Mouse (Mus musculus) small intestine, adult 2 months (tissue): Measurements from ENCODE around the gene Il17rc. TPM values are rescaled to one million over a fixed set of nuclear protein-coding genes. Genes with fewer than 3 reads are reported as not detected.
A peak's percentile ranks its signal among the peaks of the same experiment; 100 is the strongest.

Source experiments
- H3K27ac ChIP-seq: fragments of 200-500 bp; 2 replicates; pipeline ENCODE4 v1.5.1; 2012; ENCODE audit warnings: low read depth, low read length, control low read depth, inconsistent platforms; ENCODE audit not compliant: insufficient read depth
- H3K27me3 ChIP-seq: fragments of 200-500 bp; 2 replicates; pipeline ENCODE4 v1.6.1; 2012; ENCODE audit warnings: mild to moderate bottlenecking, moderate library complexity, low read length, inconsistent platforms; ENCODE audit not compliant: control insufficient read depth, insufficient read depth
- H3K36me3 ChIP-seq: fragments of 200-500 bp; 2 replicates; pipeline ENCODE4 v1.6.1; 2012; ENCODE audit warnings: mild to moderate bottlenecking, low read length, control low read depth, inconsistent platforms; ENCODE audit not compliant: control insufficient read depth, insufficient read depth
- H3K4me1 ChIP-seq: fragments of 200-500 bp; 2 replicates; pipeline ENCODE4 v1.6.1; 2012; ENCODE audit warnings: low read length, inconsistent platforms, mixed read lengths; ENCODE audit not compliant: control insufficient read depth, insufficient read depth, insufficient read length
- H3K4me3 ChIP-seq: fragments of 200-500 bp; 2 replicates; pipeline ENCODE4 v1.5.1; 2012; ENCODE audit warnings: low read depth, mild to moderate bottlenecking, control low read depth, inconsistent platforms, low read length, moderate library complexity
- CTCF ChIP-seq: fragments of 200-500 bp; IDR thresholded peaks from 2 replicates; pipeline ENCODE4 v1.5.1; 2012; ENCODE audit warnings: low read depth, mild to moderate bottlenecking, control low read depth, inconsistent platforms, low read length, moderate library complexity, mixed read lengths; ENCODE audit not compliant: insufficient replicate concordance, insufficient read length; ENCODE audit errors: extremely low read depth
- POLR2A ChIP-seq: fragments of 200-500 bp; IDR thresholded peaks from 2 replicates; pipeline ENCODE4 v1.6.1; 2012; ENCODE audit warnings: low read depth, mild to moderate bottlenecking, control low read depth, inconsistent platforms, low read length, moderate library complexity
- WGBS: fragments of 180-500 bp; shearing (Covaris S2); methylation state at CpG from one replicate; pipeline ENCODE4 v1.1.7; 2018; 5-methylcytosine and 5-hydroxymethylcytosine counted together
- polyA plus RNA-seq: library from polyadenylated mRNA; depleted of rRNA; stranded (reverse); fragments of >200 nt; gene quantifications from 2 replicates; pipeline ENCODE4 v1.2.3, GENCODE M21; 2012; rRNA removed

Gene Il17rc
- 189 and 786 TPM in 2 replicates for polyA plus RNA-seq

DNA sequence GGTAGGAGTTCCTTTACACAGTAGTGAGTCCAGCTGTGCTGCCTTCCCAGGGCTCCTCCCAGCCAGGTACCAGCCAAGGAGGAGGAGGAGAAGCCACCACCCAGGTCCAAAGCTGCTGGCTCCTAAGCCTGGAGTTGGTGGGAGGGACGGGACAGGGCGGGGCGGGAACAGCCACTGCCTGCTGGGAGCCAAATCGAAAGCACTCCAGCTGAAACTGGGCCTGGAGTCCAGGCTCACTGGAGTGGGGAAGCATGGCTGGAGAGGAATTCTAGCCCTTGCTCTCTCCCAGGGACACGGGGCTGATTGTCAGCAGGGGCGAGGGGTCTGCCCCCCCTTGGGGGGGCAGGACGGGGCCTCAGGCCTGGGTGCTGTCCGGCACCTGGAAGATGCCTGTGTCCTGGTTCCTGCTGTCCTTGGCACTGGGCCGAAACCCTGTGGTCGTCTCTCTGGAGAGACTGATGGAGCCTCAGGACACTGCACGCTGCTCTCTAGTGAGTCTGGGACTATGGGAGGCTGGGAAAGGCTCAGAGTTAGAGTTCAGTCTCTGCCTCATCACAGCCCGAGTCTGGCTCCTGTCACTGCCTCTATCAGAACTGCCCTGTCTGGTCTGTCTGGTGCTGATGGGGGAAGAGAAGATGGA is at the start of gene Il17rc:
Gene Il17rc (plus strand): TSS at position 131 of the 640 bp plus-strand sequence.
- Histone ChIP-seq H3K27me3 (no peaks in the 10 kb centered on the region), H3K36me3 (peaks cover 14% of the 10 kb centered on the region), H3K4me3 (peak within 1 kb of the TSS; percentile 64), H3K4me1 (peaks cover 40% of the 10 kb centered on the region), H3K27ac (peak within 1 kb of the TSS; percentile 92)
- WGBS, result 12% methylated on average over 12 of the region's 12 CpGs
- TF ChIP-seq POLR2A, result peak; percentile 94
- no peak for TF ChIP-seq CTCF

DNA sequence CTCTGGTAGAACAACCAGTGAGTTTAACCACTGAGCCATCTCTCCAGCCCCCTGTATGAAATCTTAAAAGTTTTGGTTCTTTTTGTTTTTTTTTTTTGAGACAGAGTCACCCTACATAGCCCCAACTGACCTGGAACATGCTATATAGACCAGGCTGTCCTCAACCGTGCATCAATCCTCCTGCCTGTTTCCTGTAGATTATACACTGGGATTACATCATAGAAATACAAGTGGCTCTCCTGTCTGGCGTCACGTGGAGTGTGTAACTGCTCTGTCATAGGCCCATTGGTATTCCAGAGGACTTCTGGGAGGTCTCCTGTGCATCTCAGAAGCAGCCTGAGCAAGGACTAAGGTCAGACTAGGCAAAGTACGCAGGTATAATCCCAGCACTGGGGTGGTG is 48.2 kb upstream of the Il17rc start:
- TF ChIP-seq POLR2A (no peak), CTCF (no peak)
- H3K4me3 ChIP-seq, result no peak overlapping the region
- WGBS, result 64% methylated on average over 4 of the region's 4 CpGs

DNA sequence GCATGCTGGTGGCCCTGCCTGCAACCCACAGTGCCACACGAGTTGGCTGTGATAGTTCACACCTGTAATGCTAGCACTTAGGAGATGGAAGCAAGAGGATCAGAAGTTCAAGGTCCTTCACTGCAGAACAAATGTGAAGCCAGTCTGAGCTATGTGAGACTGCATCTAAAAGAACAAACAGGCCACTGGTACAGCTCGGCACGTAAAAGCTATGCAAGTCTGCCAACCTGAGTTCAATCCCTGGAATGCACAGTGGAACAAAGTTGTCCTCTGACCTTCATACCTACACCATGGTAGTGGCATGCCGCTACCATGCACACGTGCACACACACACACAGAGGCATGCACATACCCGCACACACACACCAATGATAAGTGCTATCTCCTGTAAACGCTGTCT is 47.0 kb upstream of the Il17rc start:
- H3K36me3 ChIP-seq, result peaks cover 4% of the 10 kb centered on the region; the same call in 1 of the 2 replicates
- no peak overlapping the region for H3K27ac ChIP-seq
- no peaks in the 10 kb centered on the region for H3K27me3 ChIP-seq
- no peak overlapping the region for H3K4me3 ChIP-seq
- H3K4me1 ChIP-seq, result no peaks in the 10 kb centered on the region
- TF ChIP-seq CTCF (no peak), POLR2A (no peak)
- WGBS, result 73% methylated on average over 7 of the region's 7 CpGs

More for the DNA sequence above, 48.2 kb upstream of the Il17rc start:
- no peak overlapping the region for H3K27ac ChIP-seq
- H3K4me1 ChIP-seq, result peaks cover 5% of the 10 kb centered on the region; the same call in 1 of the 2 replicates
- peaks cover 4% of the 10 kb centered on the region; the same call in 1 of the 2 replicates for H3K36me3 ChIP-seq
- H3K27me3 ChIP-seq, result no peaks in the 10 kb centered on the region

DNA sequence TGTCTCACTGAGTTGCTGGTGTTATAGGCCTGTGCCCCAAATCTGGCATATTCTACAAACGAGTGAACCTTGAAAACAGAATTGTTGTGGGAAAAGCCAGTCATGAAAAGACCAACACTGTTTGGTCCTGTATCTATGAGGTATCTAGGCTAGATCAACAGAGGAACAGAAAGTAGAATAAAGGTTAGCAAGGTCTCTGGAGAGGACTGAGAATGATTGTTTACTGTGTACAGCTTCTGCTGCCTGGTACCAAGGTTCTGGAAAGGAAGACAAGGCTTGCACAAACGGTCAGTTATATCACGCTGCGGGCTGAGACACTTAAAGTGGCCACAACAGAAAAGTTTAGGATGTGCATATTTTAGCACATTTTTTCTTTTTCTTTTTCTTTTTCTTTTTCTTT is 44.5 kb upstream of the Il17rc start:
- H3K27me3 ChIP-seq, result no peaks in the 10 kb centered on the region
- 90% methylated on average over 4 of the region's 4 CpGs for WGBS
- no peak for TF ChIP-seq CTCF
- no peak for TF ChIP-seq POLR2A
- H3K4me1 ChIP-seq, result no peaks in the 10 kb centered on the region
- H3K36me3 ChIP-seq, result peaks cover 4% of the 10 kb centered on the region; the same call in 1 of the 2 replicates
- H3K4me3 ChIP-seq, result no peak overlapping the region
- no peak overlapping the region for H3K27ac ChIP-seq

DNA sequence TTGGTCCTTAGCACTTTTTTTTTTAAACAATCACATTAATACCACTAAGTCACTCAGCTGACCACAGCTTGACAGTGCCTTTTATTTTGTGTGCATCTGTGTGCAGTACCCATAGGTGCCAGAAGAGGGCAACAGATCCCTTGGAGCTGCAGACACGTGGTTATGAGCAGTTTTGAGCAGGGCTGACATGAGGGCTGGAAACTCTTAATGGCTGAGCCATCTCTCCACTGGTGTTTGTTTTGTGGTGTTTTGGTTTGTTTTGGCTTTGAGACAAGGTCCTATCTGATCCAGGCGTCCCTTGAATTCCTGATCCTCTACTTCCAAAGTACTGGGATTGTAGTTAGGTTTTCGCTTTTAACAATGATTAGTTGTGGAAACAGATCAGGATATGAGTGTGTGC is 43.8 kb upstream of the Il17rc start:
- Histone ChIP-seq H3K36me3 (peaks cover 4% of the 10 kb centered on the region; the same call in 1 of the 2 replicates), H3K4me1 (no peaks in the 10 kb centered on the region), H3K27ac (no peak overlapping the region), H3K27me3 (no peaks in the 10 kb centered on the region), H3K4me3 (no peak overlapping the region)
- TF ChIP-seq POLR2A, result no peak
- TF ChIP-seq CTCF, result peak; percentile 66; the same call in 1 of the 2 replicates
- 39% methylated on average over 3 of the region's 3 CpGs for WGBS

DNA sequence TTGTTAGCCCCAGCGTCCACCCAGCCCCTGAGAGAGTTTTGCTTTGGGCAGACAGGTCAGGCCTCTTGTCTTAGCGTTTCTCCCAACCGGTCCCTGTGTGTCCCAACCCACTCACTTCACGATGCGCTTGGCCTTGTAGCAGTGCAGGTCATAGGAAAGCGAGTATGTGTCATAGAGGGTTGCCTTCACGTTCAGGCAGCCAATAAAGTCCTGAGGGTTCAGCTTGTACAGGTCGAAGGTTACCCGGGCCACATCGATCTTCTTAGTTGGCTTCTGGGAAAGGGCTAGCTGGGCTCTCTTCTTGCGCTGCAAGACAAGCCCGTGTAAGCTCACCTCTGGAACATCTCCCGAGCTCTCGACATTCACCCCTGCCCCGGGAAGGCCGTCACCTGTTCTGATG is 43.2 kb upstream of the Il17rc start:
- Histone ChIP-seq H3K4me1 (no peaks in the 10 kb centered on the region), H3K4me3 (no peak overlapping the region), H3K27ac (no peak overlapping the region), H3K27me3 (no peaks in the 10 kb centered on the region), H3K36me3 (peaks cover 4% of the 10 kb centered on the region; the same call in 1 of the 2 replicates)
- no peak for TF ChIP-seq POLR2A
- TF ChIP-seq CTCF, result no peak
- 90% methylated on average over 16 of the region's 16 CpGs for whole genome bisulfite sequencing

- Histone ChIP-seq H3K27ac (no peak overlapping the region), H3K4me1 (peaks cover 4% of the 10 kb centered on the region; the same call in 1 of the 2 replicates)
- 74% methylated on average over 3 of the region's 3 CpGs for WGBS
Observed at GRCm38 (mm10) chr6:113429965-113430364, 41.3 kb upstream of the Il17rc start.

More at GRCm38 (mm10) chr6:113429965-113430364, 41.3 kb upstream of the Il17rc start:
- H3K36me3 ChIP-seq, result peaks cover 4% of the 10 kb centered on the region; the same call in 1 of the 2 replicates
- H3K4me3 ChIP-seq, result no peak overlapping the region
- H3K27me3 ChIP-seq, result no peaks in the 10 kb centered on the region
- TF ChIP-seq POLR2A (no peak), CTCF (no peak)
